Mouse (Mus musculus): ENCODE data around the gene Itpr2. TPM values are rescaled to one million over a fixed set of nuclear protein-coding genes. Genes with fewer than 3 reads are reported as not detected.

The Itpr2 gene
- polyA plus RNA-seq, 1 experiment = 18.0 TPM

GRCm38 (mm10) chr6:146432218-146432865, 69.7 kb downstream of the Itpr2 start:
- 73% methylated on average over 8 of the region's 8 CpGs for WGBS
- DNase-seq (ENCODE audit: low read depth in 1 of 2, low spot score in 2 of 2) = no peak
- Histone ChIP-seq H3K36me3 (ENCODE audit: control insufficient read depth, insufficient read depth, low read length) (no peaks in the 10 kb centered on the region), H3K4me1 (ENCODE audit: control insufficient read depth, insufficient read depth, insufficient read length) (no peaks in the 10 kb centered on the region; the same call in 1 of the 2 replicates), H3K27me3 (ENCODE audit: control insufficient read depth, insufficient read depth, low read length) (no peaks in the 10 kb centered on the region), H3K4me3 (ENCODE audit: extremely low read depth, insufficient read depth, insufficient read length) (no peak overlapping the region), H3K27ac (ENCODE audit: insufficient read depth, low read length) (no peak overlapping the region)
- no peak for TF ChIP-seq CTCF (IDR thresholded peaks at IDR 0.05; ENCODE audit: extremely low read depth, insufficient read depth, insufficient read length, insufficient replicate concordance)
- TF ChIP-seq POLR2A (IDR thresholded peaks at IDR 0.05; ENCODE audit: low read depth, low read length) = no peak

DNA sequence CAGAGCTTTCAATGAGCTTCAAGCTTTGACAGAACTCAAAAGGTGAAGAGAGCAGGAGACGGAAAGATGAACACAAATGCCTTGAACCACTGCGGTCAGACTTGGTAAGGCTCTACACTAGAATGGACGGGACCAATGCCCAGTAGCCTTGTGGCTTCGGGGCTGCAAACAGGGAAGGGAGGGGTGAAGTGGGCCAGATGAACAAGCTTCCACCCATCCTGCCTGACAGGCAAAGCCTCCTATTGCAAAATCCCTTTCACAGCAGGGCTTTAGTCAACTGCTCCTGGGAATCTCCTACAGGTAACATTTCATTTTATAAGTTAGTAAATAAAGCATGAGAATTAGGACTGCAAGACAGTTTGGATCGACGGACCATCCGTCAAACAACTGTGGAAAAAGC, 70.2 kb downstream of the Itpr2 start:
- Histone ChIP-seq H3K27ac (ENCODE audit: insufficient read depth, low read length) (no peak overlapping the region), H3K4me1 (ENCODE audit: control insufficient read depth, insufficient read depth, insufficient read length) (no peaks in the 10 kb centered on the region; the same call in 1 of the 2 replicates), H3K27me3 (ENCODE audit: control insufficient read depth, insufficient read depth, low read length) (no peaks in the 10 kb centered on the region), H3K4me3 (ENCODE audit: extremely low read depth, insufficient read depth, insufficient read length) (no peak overlapping the region), H3K36me3 (ENCODE audit: control insufficient read depth, insufficient read depth, low read length) (no peaks in the 10 kb centered on the region)
- 91% methylated on average over 7 of the region's 7 CpGs for WGBS
- TF ChIP-seq CTCF (IDR thresholded peaks at IDR 0.05; ENCODE audit: extremely low read depth, insufficient read depth, insufficient read length, insufficient replicate concordance) (no peak), POLR2A (IDR thresholded peaks at IDR 0.05; ENCODE audit: low read depth, low read length) (no peak)
- no peak for DNase-seq (ENCODE audit: low read depth in 1 of 2, low spot score in 2 of 2)

- no peak overlapping the region for H3K27ac ChIP-seq (ENCODE audit: insufficient read depth, low read length)
- 72% methylated on average over 9 of the region's 9 CpGs for WGBS
- no peaks in the 10 kb centered on the region for H3K27me3 ChIP-seq (ENCODE audit: control insufficient read depth, insufficient read depth, low read length)
- H3K36me3 ChIP-seq (ENCODE audit: control insufficient read depth, insufficient read depth, low read length) = peaks cover 2% of the 10 kb centered on the region; the same call in 1 of the 2 replicates
- TF ChIP-seq POLR2A (IDR thresholded peaks at IDR 0.05; ENCODE audit: low read depth, low read length) (no peak), CTCF (IDR thresholded peaks at IDR 0.05; ENCODE audit: extremely low read depth, insufficient read depth, insufficient read length, insufficient replicate concordance) (peak; percentile 69; the same call in 1 of the 2 replicates)
- H3K4me1 ChIP-seq (ENCODE audit: control insufficient read depth, insufficient read depth, insufficient read length) = no peaks in the 10 kb centered on the region; the same call in 1 of the 2 replicates
- DNase-seq (ENCODE audit: low read depth in 1 of 2, low spot score in 2 of 2) = peak; percentile 17 to 59
- no peak overlapping the region for H3K4me3 ChIP-seq (ENCODE audit: extremely low read depth, insufficient read depth, insufficient read length)
These were observed 72.2 kb downstream of the Itpr2 start for GRCm38 (mm10) chr6:146429694-146430380.

DNA sequence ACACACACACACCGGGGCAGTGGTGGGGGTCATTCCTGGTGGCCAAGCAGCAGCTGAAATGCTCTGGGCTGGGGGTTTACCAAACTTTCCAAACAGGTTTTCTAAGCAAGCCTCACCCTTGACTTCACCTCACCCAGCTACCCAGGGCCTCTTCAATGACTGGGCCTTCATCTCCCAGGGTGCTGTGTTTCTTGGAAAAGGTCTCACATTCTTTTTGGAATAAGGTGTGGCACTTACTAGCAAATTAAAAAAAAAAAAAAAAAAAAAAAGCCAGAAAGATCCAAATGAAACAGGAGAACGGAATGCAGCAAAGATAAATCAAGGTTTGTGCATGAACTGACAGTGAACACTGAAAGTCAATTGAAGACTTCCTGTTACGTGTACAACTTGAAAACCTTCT, 77.2 kb downstream of the Itpr2 start:
- 90% methylated on average over 3 of the region's 3 CpGs for WGBS
- no peaks in the 10 kb centered on the region; the same call in 1 of the 2 replicates for H3K4me1 ChIP-seq (ENCODE audit: control insufficient read depth, insufficient read depth, insufficient read length)
- TF ChIP-seq CTCF (IDR thresholded peaks at IDR 0.05; ENCODE audit: extremely low read depth, insufficient read depth, insufficient read length, insufficient replicate concordance) = no peak
- no peak for DNase-seq (ENCODE audit: low read depth in 1 of 2, low spot score in 2 of 2)
- no peak overlapping the region for H3K4me3 ChIP-seq (ENCODE audit: extremely low read depth, insufficient read depth, insufficient read length)
- H3K36me3 ChIP-seq (ENCODE audit: control insufficient read depth, insufficient read depth, low read length) = peaks cover 8% of the 10 kb centered on the region
- no peaks in the 10 kb centered on the region for H3K27me3 ChIP-seq (ENCODE audit: control insufficient read depth, insufficient read depth, low read length)
- no peak overlapping the region for H3K27ac ChIP-seq (ENCODE audit: insufficient read depth, low read length)

DNA sequence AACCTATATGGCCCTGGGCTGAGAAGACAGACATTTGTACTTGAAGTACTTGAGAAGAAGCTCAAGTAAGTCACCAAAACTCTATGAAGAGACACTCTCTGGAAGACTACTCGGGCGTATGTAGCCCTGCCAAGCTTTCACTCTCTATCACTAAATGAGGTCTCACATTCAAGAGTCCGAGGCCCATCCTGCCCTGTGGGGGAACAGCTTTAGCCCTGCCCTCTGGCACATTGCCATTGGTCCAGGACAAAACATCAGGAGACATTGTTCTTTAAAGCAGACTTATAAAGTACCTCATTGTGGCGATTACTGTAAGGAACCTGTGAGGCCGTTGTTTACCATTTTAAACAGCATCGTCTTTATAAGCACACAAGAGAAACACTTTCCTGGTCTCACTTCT, 77.7 kb downstream of the Itpr2 start:
- Histone ChIP-seq H3K4me3 (ENCODE audit: extremely low read depth, insufficient read depth, insufficient read length) (no peak overlapping the region), H3K36me3 (ENCODE audit: control insufficient read depth, insufficient read depth, low read length) (peaks cover 8% of the 10 kb centered on the region), H3K27ac (ENCODE audit: insufficient read depth, low read length) (no peak overlapping the region), H3K27me3 (ENCODE audit: control insufficient read depth, insufficient read depth, low read length) (no peaks in the 10 kb centered on the region), H3K4me1 (ENCODE audit: control insufficient read depth, insufficient read depth, insufficient read length) (no peaks in the 10 kb centered on the region; the same call in 1 of the 2 replicates)
- WGBS = 88% methylated on average over 6 of the region's 6 CpGs
- no peak for TF ChIP-seq CTCF (IDR thresholded peaks at IDR 0.05; ENCODE audit: extremely low read depth, insufficient read depth, insufficient read length, insufficient replicate concordance)
- no peak for DNase-seq (ENCODE audit: low read depth in 1 of 2, low spot score in 2 of 2)

DNA sequence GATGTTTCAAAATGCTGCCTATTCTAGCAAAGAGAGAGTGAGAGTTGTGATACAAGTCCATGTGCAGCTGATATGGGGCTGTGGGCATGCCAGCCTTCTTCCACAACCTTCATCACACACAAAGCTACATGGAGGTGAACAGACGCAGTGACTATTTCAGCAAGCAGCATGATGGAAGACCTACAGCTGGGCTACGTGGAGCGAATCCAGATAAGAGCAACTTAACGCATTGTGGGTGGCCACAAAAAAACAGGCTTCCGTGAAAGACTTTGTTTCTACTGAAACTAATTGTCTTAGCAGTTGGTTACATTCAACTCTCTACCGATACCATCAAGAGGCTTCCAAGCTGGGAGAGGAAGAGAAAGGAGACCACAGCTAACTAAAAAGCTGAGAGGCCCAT, 81.3 kb downstream of the Itpr2 start:
- no peak for DNase-seq (ENCODE audit: low read depth in 1 of 2, low spot score in 2 of 2)
- TF ChIP-seq POLR2A (IDR thresholded peaks at IDR 0.05; ENCODE audit: low read depth, low read length) (no peak), CTCF (IDR thresholded peaks at IDR 0.05; ENCODE audit: extremely low read depth, insufficient read depth, insufficient read length, insufficient replicate concordance) (no peak)

DNA sequence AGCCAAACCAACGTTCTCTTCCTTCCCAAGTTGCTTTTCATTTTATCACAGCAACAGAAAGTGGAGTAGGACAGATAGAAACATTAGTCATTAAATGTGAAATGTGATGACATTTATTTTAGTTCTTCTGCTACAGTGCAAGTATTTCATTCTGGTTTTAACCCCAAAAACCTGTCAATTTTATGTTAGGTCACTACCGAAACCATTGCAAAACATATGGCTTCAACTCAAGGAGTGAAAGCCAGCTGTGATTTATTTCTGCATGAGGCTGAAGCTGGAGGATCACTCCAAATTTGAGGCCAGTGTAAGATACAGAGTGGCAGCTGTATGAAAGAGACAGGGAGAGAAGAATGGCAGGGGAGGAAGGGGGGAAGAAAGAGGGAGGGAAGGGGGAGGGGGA, 85.6 kb downstream of the Itpr2 start:
- 82% methylated on average over 2 of the region's 2 CpGs for WGBS
- peaks cover 2% of the 10 kb centered on the region for H3K4me1 ChIP-seq (ENCODE audit: control insufficient read depth, insufficient read depth, insufficient read length)
- peaks cover 9% of the 10 kb centered on the region for H3K36me3 ChIP-seq (ENCODE audit: control insufficient read depth, insufficient read depth, low read length)
- no peak for TF ChIP-seq CTCF (IDR thresholded peaks at IDR 0.05; ENCODE audit: extremely low read depth, insufficient read depth, insufficient read length, insufficient replicate concordance)
- no peak for TF ChIP-seq POLR2A (IDR thresholded peaks at IDR 0.05; ENCODE audit: low read depth, low read length)
- H3K27me3 ChIP-seq (ENCODE audit: control insufficient read depth, insufficient read depth, low read length) = no peaks in the 10 kb centered on the region
- H3K27ac ChIP-seq (ENCODE audit: insufficient read depth, low read length) = no peak overlapping the region
- no peak overlapping the region for H3K4me3 ChIP-seq (ENCODE audit: extremely low read depth, insufficient read depth, insufficient read length)
- DNase-seq (ENCODE audit: low read depth in 1 of 2, low spot score in 2 of 2) = no peak

More for the DNA sequence above, 81.3 kb downstream of the Itpr2 start:
- H3K4me1 ChIP-seq (ENCODE audit: control insufficient read depth, insufficient read depth, insufficient read length) = no peaks in the 10 kb centered on the region; the same call in 1 of the 2 replicates
- H3K27me3 ChIP-seq (ENCODE audit: control insufficient read depth, insufficient read depth, low read length) = no peaks in the 10 kb centered on the region
- peaks cover 11% of the 10 kb centered on the region for H3K36me3 ChIP-seq (ENCODE audit: control insufficient read depth, insufficient read depth, low read length)
- 28% methylated on average over 6 of the region's 6 CpGs for WGBS
- H3K27ac ChIP-seq (ENCODE audit: insufficient read depth, low read length) = no peak overlapping the region
- no peak overlapping the region for H3K4me3 ChIP-seq (ENCODE audit: extremely low read depth, insufficient read depth, insufficient read length)
